Mouse (Mus musculus) WW6 (cell line): Measurements from ENCODE around the gene Sbp.
A peak's percentile ranks its signal among the peaks of the same experiment; 100 is the strongest.
"Not testable (repeated sequence)": the region's sequence is repeated elsewhere in the genome, so short reads cannot be mapped to it uniquely, and the experiment has no call there.

Experiments
- DNase-seq: peaks from one replicate; pipeline ENCODE4 v3.0.0-alpha.2; 2013; ENCODE audit warnings: low read depth, low spot score

Gene Sbp

GRCm38 (mm10) chr17:23941372-23941771 is at the start of gene Sbp:
Sbp (plus strand) TSS chr17:23941672.
- no peak for DNase-seq

GRCm38 (mm10) chr17:23917158-23917557 is 24.3 kb upstream of the Sbp start, which contains the start of gene Dcpp3:
Dcpp3 (plus strand) TSS chr17:23917458.
- not testable (repeated sequence) for DNase-seq

GRCm38 (mm10) chr17:23924531-23925007 is 16.9 kb upstream of the Sbp start:
- DNase-seq, result peak; percentile 85

- peak; percentile 14 for DNase-seq
These were observed 16.4 kb upstream of the Sbp start for GRCm38 (mm10) chr17:23925090-23925493.

- DNase-seq, result no peak
These were observed 10.3 kb upstream of the Sbp start for GRCm38 (mm10) chr17:23931157-23931556.

GRCm38 (mm10) chr17:23947486-23947885 is 6.0 kb downstream of the Sbp start:
- not testable (repeated sequence) for DNase-seq

- no peak for DNase-seq
These were observed 7.6 kb downstream of the Sbp start for GRCm38 (mm10) chr17:23949068-23949467.

- not testable (repeated sequence) for DNase-seq
These were observed 9.4 kb downstream of the Sbp start for GRCm38 (mm10) chr17:23950828-23951227.

GRCm38 (mm10) chr17:23955174-23955573 is 13.7 kb downstream of the Sbp start, which contains the start of gene Sbpl:
Sbpl (minus strand) TSS chr17:23955274.
- no peak for DNase-seq

- peak; percentile 63 for DNase-seq
These were observed 18.7 kb downstream of the Sbp start for GRCm38 (mm10) chr17:23960084-23960738.

GRCm38 (mm10) chr17:23961573-23962122 is 20.2 kb downstream of the Sbp start:
- no peak for DNase-seq

GRCm38 (mm10) chr17:23965805-23966425 is 24.4 kb downstream of the Sbp start:
- DNase-seq, result no peak

GRCm38 (mm10) chr17:23966658-23967401 is 25.4 kb downstream of the Sbp start:
- no peak for DNase-seq

- DNase-seq, result no peak
These were observed 27.3 kb downstream of the Sbp start for GRCm38 (mm10) chr17:23968780-23969179.

- DNase-seq, result no peak
These were observed 27.8 kb downstream of the Sbp start for GRCm38 (mm10) chr17:23969231-23969630.

GRCm38 (mm10) chr17:23971315-23971714 is 29.8 kb downstream of the Sbp start:
- DNase-seq, result no peak

GRCm38 (mm10) chr17:23976665-23977064 is 35.2 kb downstream of the Sbp start:
- no peak for DNase-seq

- DNase-seq, result no peak
These were observed 38.0 kb downstream of the Sbp start for GRCm38 (mm10) chr17:23979471-23979870.

- DNase-seq, result no peak
These were observed 38.9 kb downstream of the Sbp start, which contains the start of gene Prss30 for GRCm38 (mm10) chr17:23980297-23980909. Prss30 (minus strand) TSS chr17:23980566.

GRCm38 (mm10) chr17:23982912-23983311 is 41.4 kb downstream of the Sbp start:
- DNase-seq, result no peak

- DNase-seq, result no peak
These were observed 43.5 kb downstream of the Sbp start for GRCm38 (mm10) chr17:23984989-23985388.
